Mouse (Mus musculus): ENCODE measurements around the gene Akap3. TPM values are rescaled to one million over a fixed set of nuclear protein-coding genes. Genes with fewer than 3 reads are reported as not detected.

Akap3 gene
- total and polyA plus RNA-seq, 3 experiments = not detected

DNA sequence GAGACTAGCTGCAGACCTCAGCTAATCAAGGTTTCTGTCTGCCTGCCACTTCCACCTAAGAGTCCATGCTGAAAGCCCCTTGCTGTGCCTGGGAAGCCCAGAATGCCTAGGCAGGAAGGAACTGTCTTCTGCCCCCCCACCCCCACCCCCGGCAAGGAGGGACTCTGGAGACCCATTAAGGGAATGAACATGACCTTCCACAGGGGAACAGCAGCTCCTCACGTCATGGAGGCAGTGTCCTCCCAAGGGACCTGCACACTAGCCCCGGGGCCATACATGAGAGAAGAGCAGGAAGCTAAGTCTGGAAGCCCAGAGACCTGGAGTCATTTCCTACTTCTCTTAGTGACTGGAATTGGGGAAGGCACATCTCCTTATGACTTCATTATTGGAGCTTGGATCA is 55.0 kb downstream of the Akap3 start:
- TF ChIP-seq TAL1 (IDR thresholded peaks at IDR 0.05; ENCODE audit: low read length) = no peak
- no peak for TF ChIP-seq ZKSCAN1 (IDR thresholded peaks at IDR 0.05; ENCODE audit: low read depth, low read length)
- TF ChIP-seq POLR2AphosphoS2 (IDR thresholded peaks at IDR 0.05; ENCODE audit: low read length) = no peak
- TF ChIP-seq POLR2A (IDR thresholded peaks at IDR 0.05; ENCODE audit: control insufficient read depth in 1 of 2, insufficient read depth in 1 of 2, low read depth in 1 of 2, low read length in 2 of 2, poor library complexity in 1 of 2) = no peak
- TF ChIP-seq MXI1 (IDR thresholded peaks at IDR 0.05; ENCODE audit: low read depth, low read length) = no peak
- TF ChIP-seq CTCF (IDR thresholded peaks at IDR 0.05 in 2 of 3, conservative IDR thresholded peaks at IDR 0.05 in 1 of 3; ENCODE audit: control insufficient read depth in 1 of 3, insufficient read depth in 1 of 3, low read depth in 2 of 3, low read length in 3 of 3, poor library complexity in 1 of 3, severe bottlenecking in 1 of 3) = no peak
- no peak for TF ChIP-seq ETS1 (IDR thresholded peaks at IDR 0.05; ENCODE audit: low read depth, low read length)
- TF ChIP-seq NRF1 (IDR thresholded peaks at IDR 0.05; ENCODE audit: insufficient read depth, low read depth, low read length, poor library complexity, severe bottlenecking) = no peak
- no peak for TF ChIP-seq ELF1 (IDR thresholded peaks at IDR 0.05; ENCODE audit: low read depth, low read length)
- TF ChIP-seq TBP (IDR thresholded peaks at IDR 0.05; ENCODE audit: low read depth, low read length) = no peak
- no peak for TF ChIP-seq ZC3H11A (IDR thresholded peaks at IDR 0.05; ENCODE audit: low read depth, low read length)
- no peak for TF ChIP-seq TCF12 (IDR thresholded peaks at IDR 0.05; ENCODE audit: low read depth, low read length)
- TF ChIP-seq ZNF384 (IDR thresholded peaks at IDR 0.05; ENCODE audit: low read depth, low read length) = no peak
- no peak for TF ChIP-seq JUND (IDR thresholded peaks at IDR 0.05; ENCODE audit: low read depth, low read length)
- no peak for TF ChIP-seq MYC (IDR thresholded peaks at IDR 0.05; ENCODE audit: low read depth, low read length)
- no peak for TF ChIP-seq SIN3A (IDR thresholded peaks at IDR 0.05; ENCODE audit: low read length)
- TF ChIP-seq ZMIZ1 (IDR thresholded peaks at IDR 0.05; ENCODE audit: low read depth, low read length) = no peak
- TF ChIP-seq MYB (IDR thresholded peaks at IDR 0.05; ENCODE audit: low read depth, low read length) = no peak
- no peak for TF ChIP-seq MEF2A (IDR thresholded peaks at IDR 0.05; ENCODE audit: extremely low read depth, insufficient replicate concordance, low read depth, low read length, poor library complexity, severe bottlenecking)
- TF ChIP-seq GABPA (IDR thresholded peaks at IDR 0.05; ENCODE audit: low read depth, low read length) = no peak
- Histone ChIP-seq H3K4me3 (ENCODE audit: control insufficient read depth in 1 of 2, insufficient read depth in 1 of 2, low read depth in 2 of 2, low read length in 2 of 2) (no peak overlapping the region), H3K4me1 (ENCODE audit: control insufficient read depth in 1 of 2, insufficient read depth in 2 of 2, low read length in 2 of 2) (no peaks in the 10 kb centered on the region), H3K27ac (ENCODE audit: control insufficient read depth, low read depth, low read length) (no peak overlapping the region), H3K27me3 (ENCODE audit: control insufficient read depth in 1 of 2, insufficient read depth in 2 of 2, low read length in 2 of 2) (no peaks in the 10 kb centered on the region), H3K36me3 (ENCODE audit: control insufficient read depth in 1 of 2, insufficient read depth in 2 of 2, low read length in 2 of 2) (no peaks in the 10 kb centered on the region), H3K79me2 (ENCODE audit: control insufficient read depth, insufficient read depth, low read length, poor library complexity) (no peaks in the 10 kb centered on the region), H3K9me3 (replicated peaks; ENCODE audit: insufficient read depth, low read length) (no peaks in the 10 kb centered on the region), H3K9ac (ENCODE audit: control insufficient read depth, low read depth, low read length, poor library complexity, severe bottlenecking) (no peak overlapping the region)
- no peak for DNase-seq (ENCODE audit: low read depth, low spot score)

DNA sequence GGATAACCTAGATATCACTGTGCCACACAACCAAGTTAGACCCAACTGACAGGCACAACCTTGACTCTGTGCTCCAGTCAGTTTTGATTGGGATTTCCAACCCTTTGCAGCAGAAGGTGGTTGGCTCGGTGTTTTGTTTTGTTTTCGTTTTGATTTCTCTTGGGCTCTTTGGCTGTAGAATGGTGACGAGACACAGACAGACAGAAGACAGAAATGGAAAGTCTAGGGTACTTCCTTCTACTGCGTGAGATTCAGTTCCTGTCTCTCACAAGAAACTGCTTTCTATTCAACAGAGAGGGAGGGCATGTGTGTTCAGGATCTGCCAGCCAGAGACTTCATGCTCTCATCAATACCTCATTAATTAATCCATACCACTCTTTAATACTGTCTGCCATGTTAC is 57.8 kb downstream of the Akap3 start:
- Histone ChIP-seq H3K36me3 (ENCODE audit: control insufficient read depth in 1 of 2, insufficient read depth in 2 of 2, low read length in 2 of 2) (no peaks in the 10 kb centered on the region), H3K4me3 (ENCODE audit: control insufficient read depth in 1 of 2, insufficient read depth in 1 of 2, low read depth in 2 of 2, low read length in 2 of 2) (no peak overlapping the region), H3K9me3 (replicated peaks; ENCODE audit: insufficient read depth, low read length) (no peaks in the 10 kb centered on the region), H3K4me1 (ENCODE audit: control insufficient read depth in 1 of 2, insufficient read depth in 2 of 2, low read length in 2 of 2) (no peaks in the 10 kb centered on the region), H3K27me3 (ENCODE audit: control insufficient read depth in 1 of 2, insufficient read depth in 2 of 2, low read length in 2 of 2) (no peaks in the 10 kb centered on the region; a peak in 1 of 4 replicates), H3K9ac (ENCODE audit: control insufficient read depth, low read depth, low read length, poor library complexity, severe bottlenecking) (no peak overlapping the region), H3K79me2 (ENCODE audit: control insufficient read depth, insufficient read depth, low read length, poor library complexity) (no peaks in the 10 kb centered on the region), H3K27ac (ENCODE audit: control insufficient read depth, low read depth, low read length) (no peak overlapping the region)
- DNase-seq (ENCODE audit: low read depth, low spot score) = no peak
- no peak for TF ChIP-seq MAX (IDR thresholded peaks at IDR 0.05; ENCODE audit: low read length)
